Mouse (Mus musculus) lung, adult 2 months (tissue): Measurements from ENCODE around the gene Mpc1. TPM values are rescaled to one million over a fixed set of nuclear protein-coding genes. Genes with fewer than 3 reads are reported as not detected.

ENCODE experiments used
- DNase-seq: peaks from one replicate; pipeline ENCODE4 v3.0.0; 2022
- H3K4me1 ChIP-seq: fragments of 200-500 bp; 2 replicates; pipeline ENCODE4 v1.6.1; 2011; ENCODE audit warnings: low read length; ENCODE audit not compliant: control insufficient read depth, insufficient read depth
- H3K4me3 ChIP-seq: fragments of 200-500 bp; replicated peaks from 2 replicates; pipeline ENCODE3; 2011; ENCODE audit warnings: low read depth, mild to moderate bottlenecking, control low read depth, low read length; ENCODE audit errors: extremely low read depth
- CTCF ChIP-seq: fragments of 200-500 bp; IDR thresholded peaks from 2 replicates; pipeline ENCODE4 v1.5.1; 2011; ENCODE audit warnings: mild to moderate bottlenecking, low read length, control low read depth; ENCODE audit not compliant: insufficient read depth
- POLR2A ChIP-seq: fragments of 200-500 bp; IDR thresholded peaks from 2 replicates; pipeline ENCODE4 v1.6.1; 2011; ENCODE audit warnings: low read depth, mild to moderate bottlenecking, control low read depth, low read length, borderline replicate concordance; ENCODE audit errors: extremely low read depth
- WGBS: fragments of 180-500 bp; shearing (Covaris S2); methylation state at CpG from one replicate; pipeline ENCODE4 v1.1.7; 2018; 5-methylcytosine and 5-hydroxymethylcytosine counted together
- polyA plus RNA-seq: library from polyadenylated mRNA; depleted of rRNA; stranded (reverse); fragments of >200 nt; gene quantifications from 2 replicates; pipeline ENCODE4 v1.2.3, GENCODE M21; 2012; rRNA removed

Gene Mpc1
- 68.3 and 103 TPM in 2 replicates for polyA plus RNA-seq

DNA sequence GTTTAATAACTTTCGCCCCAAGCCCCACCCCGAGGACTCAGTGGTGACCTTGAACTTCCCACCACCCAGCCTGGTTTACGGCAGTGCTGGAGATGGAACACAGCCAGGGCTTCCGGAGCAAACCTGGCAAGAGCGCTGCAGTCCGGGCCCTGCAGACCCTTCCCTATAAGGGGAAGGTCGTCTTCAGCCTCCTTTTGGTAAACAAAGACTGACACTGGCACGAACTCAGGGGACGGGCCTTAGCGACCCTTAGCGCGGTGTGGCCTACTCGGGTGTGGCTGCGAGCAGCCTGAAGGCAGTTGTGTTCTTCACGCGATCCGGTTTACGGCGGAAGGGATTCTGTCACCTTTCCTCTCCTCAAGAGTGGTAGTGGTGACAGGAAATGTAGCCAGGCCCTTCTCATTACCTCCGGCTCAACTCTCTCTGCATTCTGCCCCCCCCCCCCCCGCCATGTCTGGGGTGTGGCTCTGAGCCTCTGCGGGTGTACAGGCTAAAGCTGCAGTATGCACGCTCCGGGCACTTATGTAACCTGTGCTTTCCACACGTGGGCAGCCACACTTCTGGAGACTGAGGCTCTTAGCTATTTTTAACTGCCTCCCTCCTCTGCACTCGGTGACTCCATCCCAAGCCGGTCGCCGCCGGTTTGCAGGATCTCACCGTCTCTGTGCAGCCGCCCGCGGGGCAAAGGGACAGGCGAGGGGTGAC lies at the start of gene Mpc1:
Gene Mpc1 (plus strand): TSS at position 84 of the 705 bp plus-strand sequence.
- under 1% methylated on average over 35 of the region's 35 CpGs for WGBS
- H3K4me3 ChIP-seq, result peak within 1 kb of the TSS; percentile 89

DNA sequence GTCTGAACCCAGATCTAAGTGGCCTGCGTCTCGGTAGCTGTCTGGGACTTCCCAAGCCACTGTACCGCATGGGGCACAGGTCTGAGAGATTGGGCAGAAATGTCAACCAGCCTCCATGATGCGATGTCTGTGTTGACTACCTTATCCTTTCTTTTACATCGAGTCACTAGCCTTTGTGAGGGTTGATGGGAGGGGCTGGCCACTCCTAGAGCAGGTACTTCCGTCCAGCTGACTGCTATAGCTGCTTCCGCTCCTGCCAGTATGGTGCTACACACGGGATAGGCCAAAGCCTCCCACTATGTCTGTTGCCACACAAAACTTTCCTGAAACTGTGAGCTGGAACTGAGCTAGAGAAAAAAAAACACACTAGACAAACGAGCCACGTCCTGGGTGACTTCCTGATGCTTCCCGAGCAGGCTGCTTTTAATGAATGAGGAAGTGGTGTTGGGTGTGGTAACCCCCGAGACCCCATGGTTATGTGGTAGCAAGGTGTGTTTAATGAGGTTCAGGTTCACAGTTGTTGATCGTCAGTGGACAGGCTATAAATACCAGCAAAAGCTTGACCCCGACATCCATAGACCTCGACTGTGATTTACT lies 49.0 kb upstream of the Mpc1 start:
- TF ChIP-seq CTCF (no peak), POLR2A (no peak)
- H3K4me1 ChIP-seq, result no peaks in the 10 kb centered on the region
- no peak overlapping the region for H3K4me3 ChIP-seq
- DNase-seq, result no peak
- WGBS, result 47% methylated on average over 15 of the region's 15 CpGs

More for the DNA sequence above, at the start of gene Mpc1:
- peak; percentile 70 for DNase-seq
- H3K4me1 ChIP-seq, result peaks cover 4% of the 10 kb centered on the region; the same call in 1 of the 2 replicates
- TF ChIP-seq CTCF (no peak), POLR2A (peak; percentile 55; the same call in 1 of the 2 replicates)

DNA sequence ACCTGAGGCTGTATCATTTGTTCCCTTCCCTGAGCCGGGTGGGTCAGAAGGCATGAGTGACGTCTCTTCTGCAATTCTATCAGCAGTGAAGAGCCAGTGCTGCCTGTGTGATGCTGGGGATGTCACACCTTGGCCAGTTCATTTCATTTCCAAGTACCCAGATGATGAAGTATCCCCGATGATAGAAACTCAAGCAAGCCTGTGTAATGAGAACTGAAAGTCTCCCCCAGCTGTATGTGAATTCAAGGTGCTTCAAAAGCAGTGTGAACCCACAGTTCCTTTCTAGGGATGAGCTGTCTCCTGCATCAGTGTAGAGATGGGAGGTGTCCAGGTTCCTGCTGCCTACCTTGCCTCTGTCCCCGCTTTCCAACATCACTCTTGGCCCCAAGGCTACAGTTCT lies 48.2 kb upstream of the Mpc1 start:
- WGBS, result 75% methylated on average over 4 of the region's 4 CpGs
- Histone ChIP-seq H3K4me3 (no peak overlapping the region), H3K4me1 (no peaks in the 10 kb centered on the region)
- no peak for DNase-seq
- TF ChIP-seq POLR2A (no peak), CTCF (no peak)

DNA sequence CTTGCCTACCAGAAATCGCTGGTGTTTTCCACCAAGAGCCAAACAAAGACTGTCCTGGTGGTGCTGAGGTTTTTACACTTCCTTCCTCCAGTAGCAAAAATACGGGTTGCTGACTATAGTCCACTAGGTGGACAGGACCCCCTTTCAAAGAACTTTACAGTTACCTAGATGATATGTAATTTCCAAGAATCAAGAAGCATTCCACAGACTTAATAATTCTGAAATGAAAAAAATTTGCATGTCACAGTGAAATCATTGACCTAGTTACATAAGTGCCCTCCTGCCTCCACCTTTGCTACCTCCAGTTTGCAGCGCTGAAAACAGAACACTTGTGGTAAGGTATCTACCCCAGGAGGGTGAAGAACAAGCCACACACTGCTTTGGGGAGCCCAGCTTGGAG lies 47.0 kb upstream of the Mpc1 start, which contains the start of gene Ccr6:
Gene Ccr6 (plus strand): TSS at position 301 of the 400 bp plus-strand sequence.
- Histone ChIP-seq H3K4me3 (no peak within 1 kb of the TSS), H3K4me1 (no peaks in the 10 kb centered on the region)
- DNase-seq, result no peak
- WGBS, result 45% methylated on average over 3 of the region's 3 CpGs
- TF ChIP-seq POLR2A (no peak), CTCF (no peak)

DNA sequence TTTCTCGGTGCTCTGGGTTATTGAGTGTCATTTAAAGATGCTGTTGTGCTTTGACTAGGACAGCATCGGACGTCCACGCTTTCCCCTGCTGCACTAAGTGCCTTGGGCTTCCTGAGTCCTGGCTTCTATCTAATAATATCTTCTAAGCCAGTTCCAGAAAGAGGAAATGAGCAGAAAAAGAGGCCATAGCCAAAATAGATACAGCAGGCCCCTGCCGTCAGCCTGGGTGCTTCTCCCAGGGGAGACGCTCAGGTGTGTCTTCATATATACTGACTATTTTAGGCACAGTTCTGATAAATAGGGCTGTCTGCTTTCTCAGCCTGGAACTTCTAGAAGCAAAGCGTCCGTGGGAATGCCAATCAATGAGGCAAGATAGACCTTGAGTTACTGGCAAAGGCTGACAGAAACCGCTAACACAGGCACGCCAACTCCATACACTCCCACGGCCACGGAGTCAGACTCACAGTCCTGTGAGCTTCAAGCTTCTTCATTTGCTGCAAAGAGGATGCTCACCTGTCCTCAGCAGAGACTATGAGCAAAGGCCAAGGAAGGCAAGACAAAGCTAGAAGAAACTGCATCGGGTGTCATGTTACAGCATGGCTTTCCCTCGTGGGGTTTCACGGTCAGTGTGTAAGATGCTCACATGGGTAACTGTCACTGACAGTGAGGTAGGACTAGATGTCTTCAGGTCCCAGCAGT lies 44.5 kb upstream of the Mpc1 start:
- no peak for TF ChIP-seq POLR2A
- TF ChIP-seq CTCF, result no peak
- WGBS, result 64% methylated on average over 15 of the region's 15 CpGs
- DNase-seq, result no peak
- no peaks in the 10 kb centered on the region for H3K4me1 ChIP-seq
- H3K4me3 ChIP-seq, result no peak overlapping the region

DNA sequence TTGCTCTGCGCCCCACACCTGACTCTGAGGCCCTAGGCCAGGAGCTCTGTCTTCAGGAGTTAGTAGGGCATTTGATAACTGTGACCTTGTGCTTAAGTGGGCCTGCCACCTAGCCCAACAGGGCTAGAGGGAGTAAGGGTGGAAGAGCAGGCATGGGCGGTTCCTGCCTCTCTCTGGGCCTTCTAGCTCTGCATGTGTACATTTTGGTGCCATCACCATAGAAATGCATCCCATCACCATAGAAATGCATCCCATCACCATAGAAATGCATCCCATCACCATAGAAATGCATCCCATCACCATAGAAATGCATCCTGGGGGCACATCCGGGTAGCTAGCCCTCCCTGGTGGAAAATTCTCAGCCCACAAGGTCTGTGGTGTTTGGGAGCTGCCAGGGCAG lies 43.1 kb upstream of the Mpc1 start:
- Histone ChIP-seq H3K4me3 (no peak overlapping the region), H3K4me1 (no peaks in the 10 kb centered on the region)
- DNase-seq, result no peak
- 84% methylated on average over 3 of the region's 3 CpGs for WGBS
- TF ChIP-seq POLR2A, result no peak
- no peak for TF ChIP-seq CTCF

DNA sequence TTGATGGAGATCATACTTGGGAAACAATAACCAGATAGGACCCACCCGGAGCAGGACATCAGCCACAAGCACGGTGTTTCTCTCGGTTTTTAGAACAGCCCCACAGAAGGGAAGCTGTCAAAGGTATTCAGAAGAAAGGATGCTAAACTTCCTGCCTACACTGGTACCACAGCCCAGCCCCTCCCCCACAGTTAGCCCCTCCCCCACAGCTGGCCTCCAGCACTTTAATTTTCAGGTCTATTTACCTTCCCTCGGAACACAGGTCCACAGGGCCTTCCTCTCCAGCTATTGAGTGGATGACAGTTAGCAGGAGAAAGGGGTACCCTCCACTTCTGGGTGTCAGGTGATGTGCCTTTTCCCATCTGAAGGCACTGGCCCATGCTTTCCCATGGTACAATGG lies 42.2 kb upstream of the Mpc1 start:
- Histone ChIP-seq H3K4me3 (no peak overlapping the region), H3K4me1 (no peaks in the 10 kb centered on the region; the same call in 1 of the 2 replicates)
- 57% methylated on average over 4 of the region's 4 CpGs for WGBS
- no peak for TF ChIP-seq CTCF
- TF ChIP-seq POLR2A, result no peak
- DNase-seq, result no peak

DNA sequence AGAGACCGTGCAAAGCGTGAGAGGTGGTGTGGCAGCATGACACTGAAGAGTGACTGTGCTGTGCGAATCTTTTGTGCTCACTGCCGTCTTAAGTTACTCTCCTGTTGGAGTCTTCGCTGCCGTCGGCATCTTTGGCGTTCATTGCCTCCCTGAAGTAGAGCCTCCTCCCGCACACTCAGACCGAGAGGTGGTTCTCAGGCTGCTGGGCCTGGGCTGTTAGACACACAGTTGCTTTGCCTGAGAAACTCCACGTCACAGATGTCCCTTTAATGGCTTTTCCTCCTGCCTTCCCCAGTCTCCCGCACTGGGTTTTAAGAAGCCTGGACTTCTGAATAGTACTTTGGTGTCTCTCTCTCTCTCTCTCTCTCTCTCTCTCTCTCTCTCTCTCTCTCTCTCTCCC lies 41.1 kb upstream of the Mpc1 start:
- H3K4me1 ChIP-seq, result peaks cover 4% of the 10 kb centered on the region; the same call in 1 of the 2 replicates
- WGBS, result 76% methylated on average over 12 of the region's 12 CpGs

DNA sequence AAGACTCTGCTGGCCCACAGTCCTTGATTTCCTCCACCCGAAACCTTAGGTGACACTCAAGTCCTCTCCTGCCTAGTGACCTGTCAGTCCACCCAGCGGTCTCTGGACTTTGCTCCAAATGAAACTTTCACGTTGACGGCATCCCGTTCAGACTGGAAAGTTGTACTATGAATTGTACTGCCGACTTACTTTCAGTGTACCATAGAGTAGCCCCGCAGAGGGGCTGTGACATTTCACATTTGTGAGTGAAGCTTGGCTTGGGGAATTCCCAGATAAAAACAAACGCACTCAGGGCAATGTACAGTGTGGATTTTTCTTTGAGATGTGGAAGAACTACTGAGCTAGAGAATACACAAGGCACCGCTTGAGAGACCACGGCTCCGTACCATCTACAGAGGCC lies 40.5 kb upstream of the Mpc1 start:
- peaks cover 4% of the 10 kb centered on the region; the same call in 1 of the 2 replicates for H3K4me1 ChIP-seq
- TF ChIP-seq CTCF, result no peak
- TF ChIP-seq POLR2A, result no peak
- 83% methylated on average over 11 of the region's 11 CpGs for WGBS
- H3K4me3 ChIP-seq, result no peak overlapping the region
- no peak for DNase-seq

More for the DNA sequence above, 41.1 kb upstream of the Mpc1 start:
- DNase-seq, result no peak
- H3K4me3 ChIP-seq, result no peak overlapping the region
- no peak for TF ChIP-seq CTCF

DNA sequence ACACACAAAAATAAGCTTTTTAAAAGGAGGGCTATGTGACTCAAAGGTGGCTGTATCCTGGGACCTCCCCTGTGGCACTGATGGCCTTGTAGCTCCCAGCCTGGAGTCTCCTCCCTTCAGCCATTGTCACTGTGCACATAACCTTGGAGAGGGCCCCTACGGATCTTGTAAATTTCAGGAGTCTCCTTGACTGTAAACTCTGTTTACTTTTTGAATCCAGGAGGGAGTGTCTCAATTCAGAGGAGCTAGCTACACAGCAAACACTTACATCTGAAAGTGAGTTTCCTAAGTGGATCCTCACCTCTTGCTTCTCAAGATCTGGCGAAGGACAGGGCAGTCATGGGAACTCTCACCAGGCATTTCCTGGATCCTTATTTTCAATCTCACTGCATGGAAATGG lies 38.6 kb upstream of the Mpc1 start:
- peaks cover 4% of the 10 kb centered on the region; the same call in 1 of the 2 replicates for H3K4me1 ChIP-seq
- WGBS, result 45% methylated on average over 2 of the region's 2 CpGs
- TF ChIP-seq POLR2A, result no peak
- no peak for TF ChIP-seq CTCF

More for the DNA sequence above, 38.6 kb upstream of the Mpc1 start:
- no peak overlapping the region for H3K4me3 ChIP-seq
- DNase-seq, result no peak
